Mouse (Mus musculus): ENCODE data around the gene Casp9. TPM values are rescaled to one million over a fixed set of nuclear protein-coding genes. Genes with fewer than 3 reads are reported as not detected.
A peak's percentile ranks its signal among the peaks of the same experiment; 100 is the strongest.

Gene Casp9
- polyA plus RNA-seq, 1 experiment from 2014 or later = 24.3 TPM

GRCm38 (mm10) chr4:141789564-141790218 lies 3.7 kb upstream of the Casp9 start:
- Histone ChIP-seq H3K9ac (ENCODE audit: low read depth, low read length) (peak overlapping the region; percentile 89; the same call in 1 of the 2 replicates), H3K9me3 (ENCODE audit: control insufficient read depth, low read length) (no peaks in the 10 kb centered on the region), H3K36me3 (ENCODE audit: control insufficient read depth, insufficient read depth, low read length) (peaks cover 14% of the 10 kb centered on the region; the same call in 1 of the 2 replicates), H3K4me1 (ENCODE audit: control insufficient read depth, insufficient read depth, low read length) (0 out of 2 replicates have a peak, but pooled peaks cover 2% of the 10 kb centered on the region), H3K27ac (ENCODE audit: low read depth, low read length) (peak overlapping the region; percentile 78; the same call in 1 of the 2 replicates), H3K4me2 (replicated peaks; ENCODE audit: low read depth, low read length) (peak overlapping the region; percentile 67), H3K4me3 (ENCODE audit: low read length) (peak overlapping the region; percentile 84), H3K27me3 (ENCODE audit: control insufficient read depth, insufficient read depth, low read length) (no peaks in the 10 kb centered on the region)
- 53% methylated on average over 3 of the region's 3 CpGs for WGBS
- no peak for ATAC-seq (ENCODE audit: low FRiP score, low TSS enrichment)

GRCm38 (mm10) chr4:141790524-141790990 lies 2.9 kb upstream of the Casp9 start, which contains the start of gene Dnajc16:
TSS of gene Dnajc16 (minus strand) at chr4:141790931.
- Histone ChIP-seq H3K4me2 (replicated peaks; ENCODE audit: low read depth, low read length) (peak within 1 kb of the TSS; percentile 67), H3K27me3 (ENCODE audit: control insufficient read depth, insufficient read depth, low read length) (no peaks in the 10 kb centered on the region), H3K27ac (ENCODE audit: low read depth, low read length) (peak within 1 kb of the TSS; percentile 78; the same call in 1 of the 2 replicates), H3K4me1 (ENCODE audit: control insufficient read depth, insufficient read depth, low read length) (peaks cover 7% of the 10 kb centered on the region; the same call in 1 of the 2 replicates), H3K36me3 (ENCODE audit: control insufficient read depth, insufficient read depth, low read length) (peaks cover 9% of the 10 kb centered on the region; the same call in 1 of the 2 replicates), H3K4me3 (ENCODE audit: low read length) (peak within 1 kb of the TSS; percentile 84), H3K9me3 (ENCODE audit: control insufficient read depth, low read length) (no peaks in the 10 kb centered on the region), H3K9ac (ENCODE audit: low read depth, low read length) (peak within 1 kb of the TSS; percentile 89)
- ATAC-seq (ENCODE audit: low FRiP score, low TSS enrichment) = peak; percentile 88
- WGBS = under 1% methylated on average over 42 of the region's 42 CpGs

GRCm38 (mm10) chr4:141791486-141791885 lies 1.9 kb upstream of the Casp9 start:
- Histone ChIP-seq H3K27ac (ENCODE audit: low read depth, low read length) (no peak overlapping the region), H3K27me3 (ENCODE audit: control insufficient read depth, insufficient read depth, low read length) (no peaks in the 10 kb centered on the region), H3K4me2 (replicated peaks; ENCODE audit: low read depth, low read length) (no peak overlapping the region), H3K4me3 (ENCODE audit: low read length) (no peak overlapping the region), H3K36me3 (ENCODE audit: control insufficient read depth, insufficient read depth, low read length) (peaks cover 9% of the 10 kb centered on the region; the same call in 1 of the 2 replicates), H3K9ac (ENCODE audit: low read depth, low read length) (no peak overlapping the region), H3K9me3 (ENCODE audit: control insufficient read depth, low read length) (no peaks in the 10 kb centered on the region), H3K4me1 (ENCODE audit: control insufficient read depth, insufficient read depth, low read length) (peaks cover 7% of the 10 kb centered on the region; the same call in 1 of the 2 replicates)
- ATAC-seq (ENCODE audit: low FRiP score, low TSS enrichment) = no peak
- WGBS = 94% methylated on average over 7 of the region's 7 CpGs

- H3K36me3 ChIP-seq (ENCODE audit: control insufficient read depth, insufficient read depth, low read length) = peaks cover 11% of the 10 kb centered on the region; the same call in 1 of the 2 replicates
- no peak overlapping the region for H3K4me3 ChIP-seq (ENCODE audit: low read length)
- no peak overlapping the region for H3K9ac ChIP-seq (ENCODE audit: low read depth, low read length)
- WGBS = 86% methylated on average over 8 of the region's 8 CpGs
- no peak for ATAC-seq (ENCODE audit: low FRiP score, low TSS enrichment)
- peaks cover 7% of the 10 kb centered on the region; the same call in 1 of the 2 replicates for H3K4me1 ChIP-seq (ENCODE audit: control insufficient read depth, insufficient read depth, low read length)
- H3K27me3 ChIP-seq (ENCODE audit: control insufficient read depth, insufficient read depth, low read length) = no peaks in the 10 kb centered on the region
- no peak overlapping the region for H3K4me2 ChIP-seq (replicated peaks; ENCODE audit: low read depth, low read length)
- H3K9me3 ChIP-seq (ENCODE audit: control insufficient read depth, low read length) = no peaks in the 10 kb centered on the region
- no peak overlapping the region for H3K27ac ChIP-seq (ENCODE audit: low read depth, low read length)
Observed at GRCm38 (mm10) chr4:141791951-141792350, 1.5 kb upstream of the Casp9 start.

GRCm38 (mm10) chr4:141792554-141793281 lies 694 bp upstream of the Casp9 start:
- no peaks in the 10 kb centered on the region for H3K27me3 ChIP-seq (ENCODE audit: control insufficient read depth, insufficient read depth, low read length)
- peak overlapping the region; percentile 89 for H3K27ac ChIP-seq (ENCODE audit: low read depth, low read length)
- ATAC-seq (ENCODE audit: low FRiP score, low TSS enrichment) = no peak
- peak overlapping the region; percentile 69; the same call in 1 of the 2 replicates for H3K9ac ChIP-seq (ENCODE audit: low read depth, low read length)
- no peaks in the 10 kb centered on the region for H3K9me3 ChIP-seq (ENCODE audit: control insufficient read depth, low read length)
- peaks cover 13% of the 10 kb centered on the region; the same call in 1 of the 2 replicates for H3K36me3 ChIP-seq (ENCODE audit: control insufficient read depth, insufficient read depth, low read length)
- peaks cover 7% of the 10 kb centered on the region; the same call in 1 of the 2 replicates for H3K4me1 ChIP-seq (ENCODE audit: control insufficient read depth, insufficient read depth, low read length)
- peak overlapping the region; percentile 38 for H3K4me2 ChIP-seq (replicated peaks; ENCODE audit: low read depth, low read length)
- H3K4me3 ChIP-seq (ENCODE audit: low read length) = peak overlapping the region; percentile 67
- WGBS = 10% methylated on average over 10 of the region's 10 CpGs

GRCm38 (mm10) chr4:141794152-141794535 lies 732 bp downstream of the Casp9 start:
- H3K9me3 ChIP-seq (ENCODE audit: control insufficient read depth, low read length) = no peaks in the 10 kb centered on the region

GRCm38 (mm10) chr4:141796356-141796755 lies 2.9 kb downstream of the Casp9 start:
- H3K27me3 ChIP-seq (ENCODE audit: control insufficient read depth, insufficient read depth, low read length) = no peaks in the 10 kb centered on the region
- WGBS = 80% methylated on average over 7 of the region's 7 CpGs
- H3K9me3 ChIP-seq (ENCODE audit: control insufficient read depth, low read length) = no peaks in the 10 kb centered on the region
- H3K4me3 ChIP-seq (ENCODE audit: low read length) = no peak overlapping the region
- H3K9ac ChIP-seq (ENCODE audit: low read depth, low read length) = no peak overlapping the region
- no peak overlapping the region for H3K27ac ChIP-seq (ENCODE audit: low read depth, low read length)
- H3K4me2 ChIP-seq (replicated peaks; ENCODE audit: low read depth, low read length) = no peak overlapping the region
- peaks cover 7% of the 10 kb centered on the region; the same call in 1 of the 2 replicates for H3K4me1 ChIP-seq (ENCODE audit: control insufficient read depth, insufficient read depth, low read length)
- peaks cover 13% of the 10 kb centered on the region; the same call in 1 of the 2 replicates for H3K36me3 ChIP-seq (ENCODE audit: control insufficient read depth, insufficient read depth, low read length)
- ATAC-seq (ENCODE audit: low FRiP score, low TSS enrichment) = no peak

More at GRCm38 (mm10) chr4:141794152-141794535, 732 bp downstream of the Casp9 start:
- H3K9ac ChIP-seq (ENCODE audit: low read depth, low read length) = peak overlapping the region; percentile 69
- WGBS = 10% methylated on average over 5 of the region's 5 CpGs
- H3K27ac ChIP-seq (ENCODE audit: low read depth, low read length) = peak overlapping the region; percentile 97
- peak overlapping the region; percentile 50 for H3K4me2 ChIP-seq (replicated peaks; ENCODE audit: low read depth, low read length)
- H3K27me3 ChIP-seq (ENCODE audit: control insufficient read depth, insufficient read depth, low read length) = no peaks in the 10 kb centered on the region
- H3K4me1 ChIP-seq (ENCODE audit: control insufficient read depth, insufficient read depth, low read length) = peaks cover 7% of the 10 kb centered on the region; the same call in 1 of the 2 replicates
- H3K36me3 ChIP-seq (ENCODE audit: control insufficient read depth, insufficient read depth, low read length) = peaks cover 13% of the 10 kb centered on the region; the same call in 1 of the 2 replicates
- no peak for ATAC-seq (ENCODE audit: low FRiP score, low TSS enrichment)
- H3K4me3 ChIP-seq (ENCODE audit: low read length) = peak overlapping the region; percentile 67

- no peaks in the 10 kb centered on the region for H3K27me3 ChIP-seq (ENCODE audit: control insufficient read depth, insufficient read depth, low read length)
- H3K27ac ChIP-seq (ENCODE audit: low read depth, low read length) = no peak overlapping the region
- no peak overlapping the region for H3K9ac ChIP-seq (ENCODE audit: low read depth, low read length)
- ATAC-seq (ENCODE audit: low FRiP score, low TSS enrichment) = no peak
- no peak overlapping the region for H3K4me3 ChIP-seq (ENCODE audit: low read length)
- no peaks in the 10 kb centered on the region for H3K9me3 ChIP-seq (ENCODE audit: control insufficient read depth, low read length)
- H3K4me2 ChIP-seq (replicated peaks; ENCODE audit: low read depth, low read length) = no peak overlapping the region
- peaks cover 13% of the 10 kb centered on the region; the same call in 1 of the 2 replicates for H3K36me3 ChIP-seq (ENCODE audit: control insufficient read depth, insufficient read depth, low read length)
- 89% methylated on average over 4 of the region's 4 CpGs for WGBS
- peaks cover 7% of the 10 kb centered on the region; the same call in 1 of the 2 replicates for H3K4me1 ChIP-seq (ENCODE audit: control insufficient read depth, insufficient read depth, low read length)
Observed at GRCm38 (mm10) chr4:141796954-141797353, 3.5 kb downstream of the Casp9 start.
